Mouse (Mus musculus): ENCODE results near the gene Usp19. TPM values are rescaled to one million over a fixed set of nuclear protein-coding genes. Genes with fewer than 3 reads are reported as not detected.

Gene Usp19
- polyA plus RNA-seq, 1 experiment from 2014 or later: 99.0 TPM

- no peaks in the 10 kb centered on the region for H3K9me3 ChIP-seq
- H3K9ac ChIP-seq: no peak overlapping the region
- no peaks in the 10 kb centered on the region for H3K4me1 ChIP-seq
- no peak for ATAC-seq (ENCODE audit: insufficient number of reproducible peaks, insufficient read depth, low FRiP score, low TSS enrichment)
- no peak overlapping the region for H3K4me3 ChIP-seq
- no peak overlapping the region for H3K27ac ChIP-seq
- peaks cover 19% of the 10 kb centered on the region for H3K36me3 ChIP-seq
- 68% methylated on average over 4 of the region's 4 CpGs for WGBS
- no peaks in the 10 kb centered on the region for H3K27me3 ChIP-seq
- H3K4me2 ChIP-seq (replicated peaks): no peak overlapping the region
These were observed 20.6 kb upstream of the Usp19 start for GRCm38 (mm10) chr9:108469845-108470244.

DNA sequence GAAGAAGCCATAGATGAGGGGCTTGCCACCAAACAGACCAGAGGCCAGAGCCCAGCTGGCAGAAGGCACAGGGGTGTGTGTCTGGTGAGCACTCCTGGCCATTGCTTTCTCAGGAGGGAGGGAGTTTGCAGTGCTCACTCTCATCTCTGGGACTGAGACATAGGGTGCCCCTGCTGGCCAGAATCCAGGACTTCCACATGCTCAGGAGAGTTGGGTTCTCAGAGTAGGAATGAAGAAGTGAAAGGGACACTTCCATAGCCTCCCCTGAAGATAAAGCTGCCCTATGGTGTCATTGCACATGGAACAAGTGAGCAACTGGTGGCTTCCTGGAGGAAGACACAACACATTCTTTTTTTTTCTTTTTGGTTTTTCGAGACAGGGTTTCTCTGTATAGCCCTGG is 15.9 kb upstream of the Usp19 start:
- Histone ChIP-seq H3K36me3 (no peaks in the 10 kb centered on the region), H3K27me3 (no peaks in the 10 kb centered on the region), H3K9me3 (no peaks in the 10 kb centered on the region), H3K9ac (no peak overlapping the region), H3K4me1 (peaks cover 6% of the 10 kb centered on the region), H3K27ac (no peak overlapping the region), H3K4me2 (replicated peaks) (no peak overlapping the region), H3K4me3 (no peak overlapping the region)
- WGBS: 57% methylated on average over 1 of the region's 1 CpGs
- ATAC-seq (ENCODE audit: insufficient number of reproducible peaks, insufficient read depth, low FRiP score, low TSS enrichment): no peak

- 0 out of 2 replicates have a peak, but pooled peaks cover 2% of the 10 kb centered on the region for H3K27me3 ChIP-seq
- H3K27ac ChIP-seq: peak overlapping the region; percentile 85
- ATAC-seq (ENCODE audit: insufficient number of reproducible peaks, insufficient read depth, low FRiP score, low TSS enrichment): peak; percentile 74
- no peaks in the 10 kb centered on the region for H3K9me3 ChIP-seq
- peaks cover 21% of the 10 kb centered on the region for H3K4me1 ChIP-seq
- WGBS: under 1% methylated on average over 20 of the region's 20 CpGs
- peak overlapping the region; percentile 44 for H3K4me3 ChIP-seq
- H3K9ac ChIP-seq: peak overlapping the region; percentile 53
- peak overlapping the region; percentile 87 for H3K4me2 ChIP-seq (replicated peaks)
- H3K36me3 ChIP-seq: peaks cover 27% of the 10 kb centered on the region
These were observed 11.7 kb upstream of the Usp19 start for GRCm38 (mm10) chr9:108478638-108479156.

DNA sequence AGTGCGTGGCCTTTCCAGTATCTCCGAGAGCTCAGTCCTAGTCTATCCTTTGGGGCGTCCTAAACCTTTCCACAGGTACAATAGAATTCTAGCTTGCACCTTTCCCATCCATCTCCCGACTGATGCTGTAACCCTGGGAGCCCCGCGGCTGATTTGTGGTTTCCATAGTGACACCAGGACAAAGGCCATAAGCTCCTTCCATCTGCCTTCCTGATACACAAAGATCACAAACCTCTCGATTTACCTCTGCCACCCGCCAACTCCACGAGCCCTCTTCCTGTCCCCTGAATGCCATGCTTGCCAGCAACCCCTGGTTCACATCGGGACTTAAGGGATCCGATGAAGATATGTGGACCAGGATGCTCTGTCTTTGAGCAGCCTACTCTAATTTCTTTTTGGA is 11.2 kb upstream of the Usp19 start:
- no peak for ATAC-seq (ENCODE audit: insufficient number of reproducible peaks, insufficient read depth, low FRiP score, low TSS enrichment)
- Histone ChIP-seq H3K9me3 (no peaks in the 10 kb centered on the region), H3K9ac (no peak overlapping the region), H3K4me3 (peak overlapping the region; percentile 44; the same call in 1 of the 2 replicates), H3K36me3 (peaks cover 32% of the 10 kb centered on the region), H3K27me3 (0 out of 2 replicates have a peak, but pooled peaks cover 2% of the 10 kb centered on the region), H3K4me2 (replicated peaks) (peak overlapping the region; percentile 87), H3K27ac (peak overlapping the region; percentile 85), H3K4me1 (peaks cover 21% of the 10 kb centered on the region)
- 36% methylated on average over 11 of the region's 11 CpGs for WGBS

DNA sequence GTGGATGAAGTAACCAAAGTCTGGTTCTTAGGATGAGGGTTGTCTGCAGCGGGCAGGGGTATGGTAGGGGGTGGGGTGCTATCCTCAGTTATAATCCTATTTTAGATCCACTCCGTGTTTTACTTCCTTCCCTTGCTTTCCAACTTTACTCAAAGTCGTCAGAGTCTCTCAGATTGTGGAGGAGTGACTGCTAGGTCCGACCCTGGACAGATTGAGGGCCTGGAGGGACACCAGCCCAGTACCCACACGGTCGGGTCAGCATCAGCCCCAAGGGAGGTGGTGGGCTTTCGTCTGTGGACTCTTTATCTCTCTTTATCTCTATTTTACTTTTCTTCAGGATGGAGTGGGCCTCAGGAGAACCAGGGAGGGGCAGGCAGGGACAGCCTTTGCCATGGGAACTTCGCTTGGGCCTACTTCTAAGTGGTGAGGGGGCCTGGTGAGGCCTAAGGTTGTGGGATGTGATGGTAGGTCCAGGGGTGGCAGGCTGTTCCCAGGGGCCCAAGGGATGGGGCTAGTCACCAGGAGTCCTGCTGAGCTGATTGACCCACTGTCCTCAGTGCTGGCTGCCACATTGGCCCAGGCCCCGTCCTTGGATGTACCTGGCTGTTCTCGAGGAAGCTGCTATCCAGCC is 10.6 kb upstream of the Usp19 start, which contains the start of gene Lamb2:
Gene Lamb2 (plus strand): TSS at position 16 of the 631 bp plus-strand sequence.
- Histone ChIP-seq H3K36me3 (peaks cover 36% of the 10 kb centered on the region), H3K4me2 (replicated peaks) (peak within 1 kb of the TSS; percentile 87), H3K4me3 (peak within 1 kb of the TSS; percentile 56), H3K9ac (peak within 1 kb of the TSS; percentile 70), H3K27me3 (0 out of 2 replicates have a peak, but pooled peaks cover 2% of the 10 kb centered on the region), H3K9me3 (no peaks in the 10 kb centered on the region), H3K4me1 (peaks cover 21% of the 10 kb centered on the region), H3K27ac (peak within 1 kb of the TSS; percentile 85)
- peak; percentile 30 for ATAC-seq (ENCODE audit: insufficient number of reproducible peaks, insufficient read depth, low FRiP score, low TSS enrichment)
- WGBS: 7% methylated on average over 10 of the region's 10 CpGs

DNA sequence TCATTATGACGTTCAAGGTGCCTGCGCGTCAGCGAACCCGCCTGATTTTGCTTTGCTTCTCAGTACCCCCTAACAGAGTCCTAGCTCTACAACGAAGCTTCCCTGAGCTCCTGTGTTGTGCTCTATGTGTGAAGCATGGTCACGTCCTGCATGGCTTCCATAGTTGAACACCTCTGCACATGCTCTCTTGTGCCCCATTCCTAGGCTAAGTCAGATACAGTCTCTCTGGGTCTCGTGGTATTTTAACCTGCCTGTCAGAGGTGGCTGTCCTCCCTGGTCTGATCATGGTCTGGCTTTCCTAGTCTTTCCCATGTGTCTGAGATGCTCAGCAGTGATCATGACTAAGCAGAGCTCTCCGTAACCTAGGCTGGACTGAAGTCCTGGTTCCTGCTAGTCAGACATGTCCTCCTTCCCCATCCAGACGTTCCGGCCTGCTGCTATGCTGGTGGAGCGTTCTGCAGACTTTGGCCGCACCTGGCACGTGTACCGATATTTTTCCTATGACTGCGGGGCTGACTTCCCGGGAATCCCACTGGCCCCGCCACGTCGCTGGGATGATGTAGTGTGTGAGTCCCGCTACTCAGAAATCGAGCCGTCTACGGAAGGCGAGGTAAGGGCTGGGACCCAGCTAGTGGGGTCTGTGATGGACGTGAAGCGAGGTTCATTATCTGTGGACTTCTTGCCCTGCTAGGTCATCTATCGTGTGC is 9.4 kb upstream of the Usp19 start:
- ATAC-seq (ENCODE audit: insufficient number of reproducible peaks, insufficient read depth, low FRiP score, low TSS enrichment): no peak
- H3K4me1 ChIP-seq: peaks cover 21% of the 10 kb centered on the region
- peak overlapping the region; percentile 87 for H3K4me2 ChIP-seq (replicated peaks)
- H3K9ac ChIP-seq: peak overlapping the region; percentile 70; the same call in 1 of the 2 replicates
- H3K9me3 ChIP-seq: no peaks in the 10 kb centered on the region
- H3K36me3 ChIP-seq: peaks cover 48% of the 10 kb centered on the region
- H3K27ac ChIP-seq: no peak overlapping the region
- 92% methylated on average over 28 of the region's 28 CpGs for WGBS
- 0 out of 2 replicates have a peak, but pooled peaks cover 2% of the 10 kb centered on the region for H3K27me3 ChIP-seq
- H3K4me3 ChIP-seq: peak overlapping the region; percentile 56

- H3K9ac ChIP-seq: no peak overlapping the region
- peaks cover 21% of the 10 kb centered on the region for H3K4me1 ChIP-seq
- ATAC-seq (ENCODE audit: insufficient number of reproducible peaks, insufficient read depth, low FRiP score, low TSS enrichment): no peak
- 0 out of 2 replicates have a peak, but pooled peaks cover 2% of the 10 kb centered on the region for H3K27me3 ChIP-seq
- no peak overlapping the region for H3K4me3 ChIP-seq
- no peak overlapping the region for H3K4me2 ChIP-seq (replicated peaks)
- no peaks in the 10 kb centered on the region for H3K9me3 ChIP-seq
- no peak overlapping the region for H3K27ac ChIP-seq
- H3K36me3 ChIP-seq: peaks cover 55% of the 10 kb centered on the region
- WGBS: 92% methylated on average over 19 of the region's 19 CpGs
These were observed 8.7 kb upstream of the Usp19 start for GRCm38 (mm10) chr9:108481520-108482210.

DNA sequence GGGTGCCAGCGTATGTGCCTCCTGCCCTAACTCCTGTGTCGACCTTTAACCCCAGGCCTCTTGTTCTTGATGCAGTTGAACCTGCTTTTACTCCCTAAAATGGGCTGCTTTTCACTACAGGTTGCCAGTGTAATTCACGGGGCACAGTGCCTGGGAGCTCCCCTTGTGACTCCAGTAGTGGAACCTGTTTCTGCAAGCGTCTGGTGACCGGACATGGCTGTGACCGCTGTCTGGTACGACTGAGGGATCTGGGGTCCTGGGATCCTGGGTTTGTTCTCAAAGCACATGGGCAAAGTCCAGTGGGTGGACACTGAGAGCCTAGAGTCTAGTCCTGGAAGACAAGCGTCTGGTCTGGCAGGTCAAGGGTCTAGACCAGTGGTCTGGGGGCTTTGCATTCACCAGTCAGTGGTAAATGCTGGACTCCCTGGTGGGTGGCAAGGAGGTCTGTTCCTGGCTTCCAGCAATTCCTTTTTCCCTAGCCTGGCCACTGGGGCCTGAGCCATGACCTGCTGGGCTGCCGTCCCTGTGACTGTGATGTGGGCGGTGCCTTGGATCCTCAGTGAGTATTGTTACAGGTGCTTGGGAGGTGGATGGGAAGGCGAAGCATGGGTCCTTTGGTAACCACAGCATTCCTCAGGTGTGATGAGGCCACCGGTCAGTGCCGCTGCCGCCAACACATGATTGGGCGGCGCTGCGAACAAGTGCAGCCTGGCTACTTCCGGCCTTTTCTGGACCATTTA is 7.2 kb upstream of the Usp19 start:
- peaks cover 21% of the 10 kb centered on the region for H3K4me1 ChIP-seq
- no peak overlapping the region for H3K4me2 ChIP-seq (replicated peaks)
- no peak for ATAC-seq (ENCODE audit: insufficient number of reproducible peaks, insufficient read depth, low FRiP score, low TSS enrichment)
- no peak overlapping the region for H3K4me3 ChIP-seq
- WGBS: 92% methylated on average over 18 of the region's 18 CpGs
- no peak overlapping the region for H3K27ac ChIP-seq
- no peak overlapping the region for H3K9ac ChIP-seq
- no peaks in the 10 kb centered on the region for H3K9me3 ChIP-seq
- 0 out of 2 replicates have a peak, but pooled peaks cover 2% of the 10 kb centered on the region for H3K27me3 ChIP-seq
- H3K36me3 ChIP-seq: peaks cover 70% of the 10 kb centered on the region

DNA sequence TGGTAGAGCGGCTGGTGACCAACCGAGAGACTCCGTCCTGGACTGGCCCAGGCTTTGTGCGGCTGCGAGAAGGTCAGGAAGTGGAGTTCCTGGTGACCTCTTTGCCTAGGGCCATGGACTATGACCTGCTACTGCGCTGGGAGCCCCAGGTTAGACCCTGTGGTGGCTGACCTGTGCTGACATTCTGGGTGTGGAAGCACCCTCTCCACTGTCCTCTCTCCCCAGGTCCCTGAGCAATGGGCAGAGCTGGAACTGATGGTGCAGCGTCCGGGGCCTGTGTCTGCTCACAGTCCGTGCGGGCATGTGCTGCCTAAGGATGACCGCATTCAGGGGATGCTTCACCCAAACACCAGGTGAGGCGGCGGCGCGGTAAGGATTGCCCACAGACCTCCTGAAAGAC is 6.4 kb upstream of the Usp19 start:
- Histone ChIP-seq H3K4me1 (peaks cover 19% of the 10 kb centered on the region), H3K4me3 (no peak overlapping the region), H3K36me3 (peaks cover 78% of the 10 kb centered on the region), H3K4me2 (replicated peaks) (no peak overlapping the region), H3K27ac (no peak overlapping the region), H3K9ac (no peak overlapping the region), H3K27me3 (0 out of 2 replicates have a peak, but pooled peaks cover 2% of the 10 kb centered on the region), H3K9me3 (no peaks in the 10 kb centered on the region)
- WGBS: 93% methylated on average over 15 of the region's 15 CpGs
- ATAC-seq (ENCODE audit: insufficient number of reproducible peaks, insufficient read depth, low FRiP score, low TSS enrichment): no peak

- H3K4me2 ChIP-seq (replicated peaks): no peak overlapping the region
- H3K9ac ChIP-seq: no peak overlapping the region
- no peaks in the 10 kb centered on the region for H3K27me3 ChIP-seq
- no peaks in the 10 kb centered on the region for H3K9me3 ChIP-seq
- ATAC-seq (ENCODE audit: insufficient number of reproducible peaks, insufficient read depth, low FRiP score, low TSS enrichment): no peak
- H3K27ac ChIP-seq: no peak overlapping the region
- peaks cover 87% of the 10 kb centered on the region for H3K36me3 ChIP-seq
- 94% methylated on average over 19 of the region's 19 CpGs for WGBS
- no peak overlapping the region for H3K4me3 ChIP-seq
- H3K4me1 ChIP-seq: peaks cover 13% of the 10 kb centered on the region
These were observed 5.0 kb upstream of the Usp19 start for GRCm38 (mm10) chr9:108485301-108485875.
